Mouse (Mus musculus) spleen, adult 2 months (tissue): ENCODE data around the gene Synrg.

Experiments used
- CTCF ChIP-seq: fragments of 200-500 bp; IDR thresholded peaks from 2 replicates; pipeline ENCODE4 v1.5.1; 2011; ENCODE audit warnings: mild to moderate bottlenecking, inconsistent platforms; ENCODE audit not compliant: insufficient read depth, insufficient read length, insufficient replicate concordance; ENCODE audit errors: extremely low read depth
- POLR2A ChIP-seq: fragments of 200-500 bp; IDR thresholded peaks from 2 replicates; pipeline ENCODE4 v1.6.1; 2011; ENCODE audit warnings: low read depth, low read length, inconsistent platforms

DNA sequence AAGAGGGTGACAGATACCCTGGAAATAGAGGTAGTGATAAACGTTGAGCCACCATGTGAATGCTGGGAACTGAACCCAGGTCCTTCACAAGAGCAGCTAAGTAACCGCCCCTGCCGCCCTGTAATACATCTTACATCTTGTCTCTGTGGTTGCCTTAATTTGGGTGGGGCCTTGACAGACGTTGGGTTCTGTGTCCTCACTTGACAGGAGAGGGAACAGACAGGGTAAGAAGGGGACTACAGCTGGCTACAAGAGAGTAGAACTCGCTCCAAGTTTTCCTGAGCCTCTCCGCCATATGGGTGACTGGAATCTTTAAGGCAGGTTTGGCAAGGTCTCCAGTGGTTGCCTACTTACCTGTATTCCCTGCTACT lies 4.0 kb downstream of the Synrg start:
- no peak for TF ChIP-seq CTCF
- TF ChIP-seq POLR2A = no peak
